Mouse (Mus musculus): ENCODE data around the gene Maff. TPM values are rescaled to one million over a fixed set of nuclear protein-coding genes. Genes with fewer than 3 reads are reported as not detected.

The Maff gene
- 111 TPM for polyA plus RNA-seq (2017; shearing (Covaris generic))

DNA sequence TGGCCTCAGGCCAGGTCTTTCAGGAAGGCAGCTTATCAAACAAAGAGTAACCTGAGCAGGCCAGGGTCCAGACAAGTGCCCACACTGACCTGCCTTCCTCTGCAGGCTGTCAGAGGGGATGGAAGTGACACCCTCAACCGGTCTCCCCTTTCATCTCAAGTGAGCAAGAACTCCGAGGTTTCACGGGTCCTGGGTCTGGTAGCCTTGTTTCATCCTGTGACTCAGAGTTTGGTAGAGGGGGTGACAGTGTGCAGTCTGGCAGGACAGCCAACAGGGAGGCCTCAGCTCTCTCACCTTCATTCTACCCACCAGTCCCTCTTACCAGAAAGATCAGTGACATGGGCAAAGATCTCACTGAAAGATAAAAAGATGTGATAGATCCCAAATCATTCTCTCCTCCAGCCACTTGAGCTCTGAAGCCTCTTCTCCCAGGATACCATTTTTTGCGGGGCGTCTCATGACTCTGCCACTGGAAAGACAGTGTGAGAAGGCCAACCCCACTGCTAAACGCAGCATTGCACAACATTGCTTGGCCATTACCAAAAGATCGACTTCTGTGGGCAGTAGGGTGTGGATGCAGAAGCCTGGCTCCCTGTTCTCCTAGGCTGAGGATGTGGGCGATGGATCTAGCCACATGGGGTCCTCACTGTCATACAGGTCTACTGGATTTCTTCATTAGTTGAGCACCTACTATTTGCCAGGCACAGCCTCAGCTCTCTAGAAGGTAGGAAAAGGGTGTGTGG lies at the start of gene Maff:
Gene Maff, plus strand, starts transcription at position 571 of the 743 bp plus-strand sequence.

DNA sequence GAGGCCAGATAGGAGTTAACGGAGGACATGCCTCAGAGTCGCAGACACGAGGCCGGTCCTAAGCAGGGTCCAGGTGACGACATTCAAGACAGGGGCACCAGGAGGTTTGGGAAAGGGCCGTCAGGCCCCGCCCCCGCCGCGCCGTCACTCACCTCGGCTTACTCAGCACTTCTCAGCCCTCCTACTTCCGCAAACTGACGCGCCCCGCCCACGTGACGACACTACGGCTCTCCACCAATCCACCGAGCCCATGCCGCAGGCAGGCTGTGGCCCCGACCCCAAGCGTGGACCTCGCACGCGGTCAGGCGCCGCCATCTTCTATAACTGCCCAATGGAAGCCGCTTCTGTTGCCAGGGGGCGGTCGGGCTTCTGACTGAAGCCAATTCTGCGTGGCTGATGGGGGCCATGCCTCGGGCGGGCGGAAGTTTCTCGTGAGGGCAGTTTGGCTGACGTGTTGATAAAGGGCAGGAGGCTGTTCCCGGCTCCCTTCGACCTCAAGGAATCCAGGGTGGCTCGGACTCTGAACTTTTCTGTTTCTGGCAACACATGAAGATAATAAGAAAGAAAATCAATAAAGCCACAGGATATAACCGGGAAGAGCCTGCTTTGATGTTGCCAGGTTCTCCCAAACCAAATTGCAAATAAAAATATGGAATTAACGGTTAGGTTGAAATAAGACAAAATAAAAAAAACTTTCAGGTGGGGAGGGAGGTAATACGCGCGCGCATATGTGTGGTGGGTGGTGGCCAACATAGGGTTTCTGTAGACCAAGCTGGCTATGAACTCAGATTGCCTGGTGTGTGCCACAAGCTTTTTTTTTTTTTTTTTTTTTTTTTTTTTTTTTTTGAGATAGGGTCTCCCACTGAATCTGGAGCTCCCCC lies 18.1 kb upstream of the Maff start, which contains the start of gene Pla2g6:
Gene Pla2g6, minus strand, starts transcription at position 333 of the 881 bp plus-strand sequence.

DNA sequence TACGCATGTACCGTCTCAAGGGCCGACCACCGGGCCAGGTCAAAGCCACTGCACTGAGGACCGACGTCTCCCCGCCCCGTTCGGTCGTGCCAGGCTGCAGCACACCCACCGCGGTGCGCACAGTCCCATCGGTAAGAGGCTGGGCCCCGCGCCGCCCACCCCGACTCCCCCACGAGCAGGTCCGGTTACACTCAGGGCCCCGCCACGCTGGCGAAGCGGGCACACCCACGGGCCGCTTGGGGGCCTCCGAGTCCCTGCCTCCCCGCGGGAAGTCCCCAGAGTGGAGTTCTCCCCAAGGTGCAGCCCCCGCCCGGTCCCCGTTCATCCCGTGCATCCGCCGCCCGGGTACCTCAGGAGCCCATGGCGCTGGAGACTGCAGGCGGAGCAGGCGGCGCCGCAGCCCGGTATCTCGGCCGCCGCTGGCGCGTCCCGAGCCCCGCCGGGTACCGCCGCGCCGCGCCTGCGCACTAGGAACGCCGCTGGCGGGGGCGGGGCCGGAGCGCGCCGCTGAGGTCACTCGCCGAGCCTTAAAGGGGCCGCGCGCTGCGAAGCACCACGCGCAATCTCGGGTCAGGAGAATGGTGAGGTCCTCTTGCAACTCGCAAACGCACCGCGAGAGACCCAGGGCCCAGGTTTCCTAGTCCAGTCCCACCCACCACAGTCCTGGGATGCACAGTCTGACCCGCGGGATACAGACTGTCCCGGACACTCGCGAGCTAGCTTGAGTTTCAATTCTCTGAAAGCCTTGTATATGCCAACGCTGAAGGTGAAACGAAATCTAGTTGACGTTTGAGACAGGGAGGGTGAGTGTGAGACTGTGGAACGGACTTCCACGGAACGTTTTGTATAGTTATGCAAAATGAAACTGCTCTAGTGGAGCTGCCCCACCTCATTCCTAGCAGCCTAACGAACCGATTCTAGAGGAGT lies 56.7 kb downstream of the Maff start, which contains the start of gene Tmem184b:
Gene Tmem184b, minus strand, starts transcription at position 734 of the 927 bp plus-strand sequence.

Other genes with a start within 250 kb of the Maff start
- gene Micall1, start 237.7 kb upstream of the Maff start, polyA plus RNA-seq (2017; shearing (Covaris generic)): 30.7 TPM
- 82.3 TPM for gene Polr2f, start 205.6 kb upstream of the Maff start, polyA plus RNA-seq (2017; shearing (Covaris generic))
- gene 1700088E04Rik, start 205.4 kb upstream of the Maff start, polyA plus RNA-seq (2017; shearing (Covaris generic)): 0.99 TPM
- 0.17 TPM for gene Sox10, start 181.4 kb upstream of the Maff start, polyA plus RNA-seq (2017; shearing (Covaris generic))
- gene Pick1, start 117.4 kb upstream of the Maff start, polyA plus RNA-seq (2017; shearing (Covaris generic)): 32.2 TPM
- not detected for gene Gm49486, start 117.2 kb upstream of the Maff start, polyA plus RNA-seq (2017; shearing (Covaris generic))
- gene Slc16a8, start 91.9 kb upstream of the Maff start, polyA plus RNA-seq (2017; shearing (Covaris generic)): not detected
- gene Baiap2l2, start 61.1 kb upstream of the Maff start, polyA plus RNA-seq (2017; shearing (Covaris generic)): 1.4 TPM
- gene Pla2g6, start 18.2 kb upstream of the Maff start, polyA plus RNA-seq (2017; shearing (Covaris generic)): 15.6 TPM
- 41.1 TPM for gene Tmem184b, start 56.9 kb downstream of the Maff start, polyA plus RNA-seq (2017; shearing (Covaris generic))
- 92.8 TPM for gene Csnk1e, start 108.9 kb downstream of the Maff start, polyA plus RNA-seq (2017; shearing (Covaris generic))
- gene Kcnj4, start 158.6 kb downstream of the Maff start, polyA plus RNA-seq (2017; shearing (Covaris generic)): not detected
- not detected for gene Kdelr3, start 169.8 kb downstream of the Maff start, polyA plus RNA-seq (2017; shearing (Covaris generic))
- 28.9 TPM for gene Ddx17, start 200.1 kb downstream of the Maff start, polyA plus RNA-seq (2017; shearing (Covaris generic))